Mouse (Mus musculus) urinary bladder, postnatal 36 days (tissue): ENCODE results near the gene Lyzl4.

Experiments
- DNase-seq, 2 experiments: peaks; one replicate each; pipeline ENCODE4 v3.0.0; 2022; ENCODE audit warnings: low spot score in 2 of 2, mixed read lengths in 1 of 2

The Lyzl4 gene

DNA sequence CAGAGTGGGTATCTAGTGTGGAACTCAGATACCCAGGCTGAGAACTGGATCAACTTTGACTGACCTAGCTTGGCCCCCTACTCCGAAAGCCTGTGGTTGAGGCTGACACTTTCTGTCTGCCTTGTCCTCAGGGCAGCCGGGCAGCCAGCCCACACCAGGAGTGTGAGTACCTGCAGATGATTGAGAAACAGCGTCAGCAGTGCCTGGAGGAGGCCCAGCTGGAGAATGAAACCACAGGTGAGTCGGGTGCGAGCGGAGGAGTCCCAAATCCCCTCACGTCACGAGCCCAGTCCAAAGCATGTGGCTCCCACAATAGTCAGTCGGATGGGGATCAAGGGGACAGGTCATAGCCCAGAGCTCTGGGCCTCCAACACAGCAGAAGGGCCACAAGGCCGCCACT, 11.8 kb upstream of the Lyzl4 start:
- no peak for DNase-seq

DNA sequence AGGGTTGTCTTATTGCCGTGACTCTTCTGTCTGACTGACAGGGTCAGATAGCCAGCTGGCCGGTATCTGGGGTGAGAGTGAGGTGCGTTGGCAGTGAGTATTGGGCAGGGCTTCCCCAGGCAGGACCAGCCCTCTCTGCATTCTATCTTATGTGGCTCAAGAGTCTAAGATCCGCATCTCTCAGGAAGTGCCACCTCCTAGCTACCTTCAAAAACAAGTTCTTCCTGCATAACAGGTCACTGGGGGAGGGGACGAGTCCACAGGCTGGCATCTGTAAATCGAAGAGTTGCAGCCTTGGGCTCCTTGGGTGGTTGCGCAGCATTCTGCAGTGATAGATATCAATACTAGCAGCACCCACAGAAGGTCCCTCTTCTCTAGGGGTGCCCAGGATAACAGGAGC, 5.1 kb upstream of the Lyzl4 start:
- peak; percentile 42 to 55 for DNase-seq

DNA sequence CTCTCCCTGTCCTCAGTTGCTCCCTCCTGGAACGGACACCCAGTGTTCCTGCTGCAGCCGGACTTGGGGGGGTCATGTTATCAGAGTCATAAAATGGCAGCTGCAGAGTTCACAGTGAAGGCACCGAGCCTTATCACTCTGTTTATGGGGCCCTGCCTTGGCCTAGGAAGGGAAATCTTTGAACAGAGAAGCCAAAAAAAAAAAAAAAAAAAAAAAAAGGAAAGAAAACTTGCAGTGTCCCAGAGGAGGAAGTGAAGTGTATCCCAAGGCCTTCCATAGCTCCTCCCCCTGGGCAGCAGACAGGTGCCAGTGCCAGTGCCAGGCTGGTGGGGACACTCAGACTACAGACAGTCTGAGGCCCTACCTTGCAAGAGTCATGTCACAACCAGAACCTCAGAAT, 3.0 kb upstream of the Lyzl4 start:
- no peak for DNase-seq

- peak; percentile 72 to 75 for DNase-seq
These were observed 695 bp upstream of the Lyzl4 start, which contains the start of gene Vipr1 for GRCm38 (mm10) chr9:121642401-121643181. TSS of gene Vipr1 (plus strand) at chr9:121642716.

DNA sequence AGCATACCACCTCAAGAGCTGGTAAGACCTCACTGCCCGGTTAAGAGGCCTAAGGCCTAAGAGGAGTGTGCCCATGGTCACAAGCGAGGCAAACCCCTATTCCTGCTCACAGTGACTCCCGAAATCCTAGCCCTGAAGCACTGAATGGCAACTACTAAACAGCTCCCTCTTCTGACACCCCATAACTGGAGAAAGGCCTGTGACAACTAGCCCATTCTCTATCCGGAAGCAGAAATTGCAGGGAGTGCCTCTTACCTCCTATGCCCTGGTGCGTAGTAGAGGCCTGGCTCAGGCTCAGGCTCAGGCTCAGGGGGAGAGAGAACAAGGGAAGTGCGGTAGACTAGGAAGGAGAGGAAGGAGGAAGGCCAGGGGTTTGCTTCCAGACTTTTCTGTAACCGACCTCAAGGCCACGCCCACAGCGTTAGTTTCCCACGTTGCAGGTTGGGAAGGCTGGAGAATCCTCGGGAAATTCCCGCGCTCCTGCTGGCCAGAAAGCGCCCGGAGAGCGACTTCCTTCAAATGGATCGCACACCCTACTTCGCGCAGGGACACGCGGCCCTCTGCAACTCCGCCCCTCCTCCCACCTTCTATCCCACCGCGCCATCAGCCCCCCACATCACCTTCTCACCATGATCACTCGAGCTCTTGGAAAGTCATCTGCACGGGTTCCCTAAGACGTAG, 521 bp downstream of the Lyzl4 start:
- no peak for DNase-seq

DNA sequence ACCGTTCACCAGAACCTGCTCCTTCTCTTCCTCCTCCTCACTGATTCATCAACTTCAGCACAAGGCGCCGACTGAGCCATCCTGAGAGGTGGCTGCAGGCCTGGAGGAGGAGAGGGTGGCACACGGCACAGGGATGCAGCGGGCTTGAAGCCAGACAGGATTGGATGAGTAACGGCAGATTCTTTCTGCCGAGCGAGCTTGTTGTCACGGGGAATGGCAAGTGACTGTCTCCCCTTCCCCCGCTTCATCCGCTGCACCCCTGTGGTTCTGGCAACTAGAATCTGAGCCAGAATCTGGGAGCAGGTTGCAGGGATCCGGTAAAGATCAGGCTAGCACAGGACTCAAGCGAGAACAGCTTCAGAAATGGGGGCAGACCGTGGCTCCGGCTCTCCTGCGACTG, 2.1 kb downstream of the Lyzl4 start:
- no peak for DNase-seq

DNA sequence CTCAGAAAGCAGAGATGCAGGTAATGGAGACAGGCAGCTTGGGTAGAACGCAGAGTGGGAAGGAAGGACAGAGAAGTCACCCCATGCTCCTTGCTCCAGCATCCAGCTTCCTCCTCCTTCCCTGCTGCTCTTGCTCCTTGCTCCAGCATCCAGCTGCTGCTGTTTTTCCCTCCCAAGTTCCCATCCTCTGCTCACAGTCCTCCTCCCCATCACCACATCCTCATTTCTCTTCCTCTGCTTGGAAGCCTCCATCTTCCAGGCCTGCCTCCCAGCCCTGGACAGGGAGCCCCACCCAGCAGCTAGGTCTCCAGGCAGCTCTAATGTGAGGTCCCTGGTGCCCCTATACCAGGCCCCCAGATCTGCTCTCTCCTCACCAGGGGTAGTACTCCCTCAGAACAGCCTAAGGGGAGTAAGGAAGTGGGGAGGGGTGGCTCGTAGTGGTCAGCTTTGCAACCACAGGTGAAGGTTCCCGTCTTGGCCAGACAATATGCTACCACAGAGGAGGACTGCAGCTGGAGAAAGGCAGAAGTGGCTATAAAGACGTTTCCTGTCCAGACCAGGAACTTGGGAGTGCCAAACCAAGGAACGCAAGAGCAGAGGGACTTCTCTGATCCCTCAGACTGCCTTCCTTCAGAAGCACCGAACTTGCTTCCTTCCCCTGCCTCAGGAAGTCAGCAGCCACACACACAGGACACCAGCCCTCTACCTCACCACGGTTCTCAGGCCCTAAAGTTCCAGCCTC, 5.9 kb downstream of the Lyzl4 start:
- DNase-seq: no peak

DNA sequence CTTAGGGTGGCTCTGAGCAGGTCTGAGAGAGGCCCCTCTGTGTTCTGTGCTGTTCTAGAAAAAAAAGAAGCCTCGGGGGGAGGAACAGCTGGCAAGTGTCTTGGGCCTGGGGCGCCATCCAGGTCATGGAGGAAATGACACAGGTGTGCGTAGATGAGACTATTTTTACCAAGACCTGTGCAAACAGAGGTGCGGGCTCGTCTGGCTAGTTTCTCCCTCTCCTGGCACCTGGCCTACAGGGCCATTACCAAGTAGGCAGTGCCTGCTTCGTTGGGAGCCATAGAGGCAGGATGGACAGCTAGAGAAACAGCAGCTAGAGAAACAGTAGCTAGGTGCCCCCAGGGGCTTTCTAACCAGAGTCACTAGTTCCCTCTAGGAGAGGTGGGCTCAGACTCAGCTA, 8.6 kb downstream of the Lyzl4 start:
- DNase-seq: peak in 1 of 2 experiments; percentile 27

DNA sequence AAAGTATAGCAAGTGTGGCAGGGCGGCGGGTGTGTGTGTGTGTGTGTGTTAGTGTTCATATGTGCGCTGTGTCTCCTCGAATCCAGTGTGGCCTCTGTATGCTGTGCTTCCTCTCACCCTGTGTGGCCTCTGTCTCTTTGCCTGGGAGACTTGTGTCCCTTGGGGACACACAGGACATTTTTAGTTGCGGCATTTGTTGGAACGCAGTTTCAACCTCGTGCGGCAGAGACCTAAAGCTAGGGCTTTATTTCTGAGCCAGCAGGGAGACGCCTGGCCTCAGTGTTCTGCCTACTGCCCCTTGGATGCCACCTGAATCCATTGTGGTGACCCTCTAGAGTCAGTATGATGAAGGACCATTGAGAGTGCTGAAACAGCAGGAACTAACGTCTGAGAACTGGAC, 9.0 kb downstream of the Lyzl4 start:
- no peak for DNase-seq

GRCm38 (mm10) chr9:121631946-121632345, 9.9 kb downstream of the Lyzl4 start:
- DNase-seq: no peak

GRCm38 (mm10) chr9:121630627-121631026, 11.3 kb downstream of the Lyzl4 start:
- no peak for DNase-seq

GRCm38 (mm10) chr9:121624920-121625319, 17.0 kb downstream of the Lyzl4 start:
- no peak for DNase-seq

GRCm38 (mm10) chr9:121623235-121623634, 18.7 kb downstream of the Lyzl4 start:
- DNase-seq: no peak

DNA sequence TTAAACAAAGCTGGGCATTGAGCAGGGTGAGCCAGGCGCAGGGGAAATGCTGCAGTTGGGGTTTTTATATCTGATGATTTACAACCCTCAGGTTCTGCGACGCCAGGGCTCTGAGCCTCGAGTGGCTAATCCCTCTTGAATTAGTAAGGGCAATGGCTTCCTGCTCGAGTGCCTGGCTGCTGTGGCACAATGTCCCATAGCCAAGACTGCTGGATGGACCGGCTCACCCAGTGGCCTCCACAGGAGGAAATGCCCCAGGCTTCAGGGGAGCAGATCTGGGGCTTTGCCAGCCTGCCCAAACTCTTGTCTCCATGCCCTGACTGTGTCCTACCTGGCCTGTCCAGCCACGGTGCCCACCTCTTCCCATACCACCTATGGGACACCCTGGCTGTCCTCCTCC, 22.5 kb downstream of the Lyzl4 start:
- DNase-seq: no peak

GRCm38 (mm10) chr9:121616471-121616870, 25.4 kb downstream of the Lyzl4 start:
- no peak for DNase-seq

DNA sequence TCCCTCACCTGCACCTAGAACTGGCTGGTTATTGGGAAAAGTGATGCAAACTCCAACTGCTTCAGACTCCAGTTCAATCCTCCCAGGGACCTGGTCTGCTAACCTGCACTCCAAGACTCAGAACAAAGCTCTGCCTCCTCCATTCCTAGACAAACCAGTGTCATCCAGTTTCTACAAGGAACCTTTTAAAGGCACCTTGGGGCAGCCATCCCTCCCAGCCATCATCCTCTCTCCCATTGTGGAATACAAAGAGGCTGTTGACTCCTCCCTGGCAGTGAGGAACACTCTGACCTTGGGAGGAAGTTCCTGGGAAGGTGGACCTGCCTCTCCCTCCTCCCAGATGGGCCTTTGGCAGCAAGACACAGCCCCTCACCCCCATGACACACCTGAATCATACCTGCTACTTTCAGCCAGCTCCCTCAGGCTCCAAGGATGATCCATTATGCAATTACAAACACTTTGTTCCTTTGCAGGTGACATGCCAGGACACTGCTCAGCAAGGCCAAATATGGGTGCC, 27.6 kb downstream of the Lyzl4 start:
- DNase-seq: no peak

DNA sequence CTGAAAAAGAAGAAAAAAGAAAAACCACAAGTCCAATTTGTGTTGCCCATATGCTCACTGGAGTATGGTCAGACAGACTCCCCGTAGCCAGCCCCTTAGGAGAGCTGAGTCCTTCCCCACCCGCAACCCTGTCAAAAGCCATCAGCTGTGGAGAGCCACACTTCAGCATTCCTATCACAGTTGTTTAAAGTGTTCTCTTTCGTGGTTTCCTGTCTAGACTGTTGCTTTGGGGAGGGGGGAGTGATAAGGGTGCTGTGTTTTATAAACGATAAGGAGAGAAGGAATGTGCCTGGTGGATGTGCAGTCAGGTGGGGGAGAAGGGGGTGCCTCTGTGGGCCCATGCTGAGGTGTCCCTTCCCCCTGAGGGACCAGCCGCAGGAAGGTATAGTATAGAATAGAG, 28.7 kb downstream of the Lyzl4 start:
- DNase-seq: no peak

- no peak for DNase-seq
These were observed 32.5 kb downstream of the Lyzl4 start for GRCm38 (mm10) chr9:121609381-121609780.

DNA sequence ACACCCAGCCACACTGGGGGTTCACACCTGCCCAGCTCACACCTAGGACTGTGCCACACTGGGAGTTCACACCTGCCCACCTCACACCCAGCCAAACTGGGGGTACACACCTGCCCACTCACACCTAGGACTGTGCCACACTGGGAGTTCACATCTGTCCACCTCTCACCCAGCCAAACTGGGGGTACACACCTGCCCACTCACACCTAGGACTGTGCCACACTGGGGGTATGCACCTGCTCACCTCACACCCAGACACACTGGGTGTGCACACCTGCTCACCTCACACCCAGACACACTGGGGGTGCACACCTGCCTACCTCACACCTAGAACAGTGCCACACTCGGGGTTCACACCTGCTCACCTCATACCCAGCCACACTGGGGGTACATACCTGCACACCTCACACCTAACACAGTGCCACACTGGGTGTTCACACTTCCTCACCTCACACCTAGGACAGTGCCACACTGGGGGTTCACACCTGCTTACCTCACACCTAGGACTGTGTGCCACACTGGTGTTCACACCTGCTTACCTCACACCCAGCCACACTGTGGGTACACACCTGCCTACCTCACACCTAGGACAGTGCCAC, 35.3 kb downstream of the Lyzl4 start:
- no peak for DNase-seq

GRCm38 (mm10) chr9:121605414-121606278, 36.2 kb downstream of the Lyzl4 start:
- peak; percentile 61 to 64 for DNase-seq

- no peak for DNase-seq
These were observed 39.5 kb downstream of the Lyzl4 start for GRCm38 (mm10) chr9:121602381-121602780.
